Mouse (Mus musculus) CH12.LX (cell line): ENCODE data around the gene Spag7. TPM values are rescaled to one million over a fixed set of nuclear protein-coding genes. Genes with fewer than 3 reads are reported as not detected.

Source experiments
- DNase-seq: peaks from one replicate; pipeline ENCODE4 v3.0.0-alpha.2; 2013; ENCODE audit errors: extremely low read depth
- H3K27ac ChIP-seq: 2 replicates; pipeline ENCODE4 v1.5.1; 2012; ENCODE audit warnings: low read depth, mild to moderate bottlenecking, control low read depth, moderate library complexity; ENCODE audit not compliant: insufficient read depth
- H3K27me3 ChIP-seq: replicated peaks from 2 replicates; pipeline ENCODE3; 2012; ENCODE audit warnings: inconsistent platforms
- H3K36me3 ChIP-seq, 2 experiments: replicated peaks in 1 of 2; 2 replicates each; pipeline versions ENCODE3 to v1.6.1; 2012; ENCODE audit warnings: inconsistent platforms in 1 of 2, low read length in 1 of 2, mild to moderate bottlenecking in 1 of 2, mixed read lengths in 1 of 2, moderate library complexity in 1 of 2; ENCODE audit not compliant: control insufficient read depth in 1 of 2, insufficient read depth in 1 of 2
- H3K4me1 ChIP-seq, 2 experiments: 2 replicates each; pipeline ENCODE4 v1.6.1; 2012; ENCODE audit warnings: inconsistent platforms in 1 of 2, moderate library complexity in 1 of 2; ENCODE audit not compliant: insufficient read depth in 2 of 2, control insufficient read depth in 1 of 2
- H3K4me2 ChIP-seq: 2 replicates; pipeline ENCODE4 v1.6.1; 2012; ENCODE audit warnings: low read depth, mild to moderate bottlenecking, control low read depth; ENCODE audit not compliant: poor library complexity, insufficient read depth, severe bottlenecking
- H3K4me3 ChIP-seq, 3 experiments: fragments of 150-350 bp in 1 of 3; sonication (generic) in 1 of 3; replicated peaks in 1 of 3; 2 replicates each; pipeline versions ENCODE3 to v1.5.1; 2011 to 2012; ENCODE audit warnings: low read depth in 2 of 3, low read length in 2 of 3, mild to moderate bottlenecking in 2 of 3, moderate library complexity in 2 of 3, control low read depth in 1 of 3, improper control_type of control experiment in 1 of 3, inconsistent platforms in 1 of 3, mixed read lengths in 1 of 3; ENCODE audit not compliant: poor library complexity in 1 of 3
- H3K79me2 ChIP-seq: replicated peaks from 2 replicates; pipeline ENCODE4 v1.6.1; 2012; ENCODE audit warnings: mild to moderate bottlenecking, moderate library complexity; ENCODE audit not compliant: control insufficient read depth, poor library complexity, insufficient read depth, severe bottlenecking; ENCODE audit errors: extremely low read depth
- H3K9ac ChIP-seq: 2 replicates; pipeline ENCODE4 v1.6.1; 2012; ENCODE audit warnings: low read depth, mild to moderate bottlenecking, control low read depth, moderate library complexity; ENCODE audit not compliant: insufficient read depth
- H3K9me3 ChIP-seq: replicated peaks from 2 replicates; pipeline ENCODE3; 2012; ENCODE audit warnings: low read length, inconsistent platforms, mixed read lengths
- CHD1 ChIP-seq: IDR thresholded peaks from 2 replicates; pipeline ENCODE4 v1.6.1; 2012; ENCODE audit warnings: low read depth, low read length, improper control_type of control experiment, inconsistent platforms
- CHD2 ChIP-seq: IDR thresholded peaks from 2 replicates; pipeline ENCODE4 v1.6.1; 2011; ENCODE audit warnings: low read length, improper control_type of control experiment
- CTCF ChIP-seq, 2 experiments: IDR thresholded peaks in 1 of 2; conservative IDR thresholded peaks in 1 of 2; 2 replicates each; pipeline ENCODE4 v1.5.1; 2011 to 2012; ENCODE audit warnings: low read depth in 2 of 2, low read length in 2 of 2, improper control_type of control experiment in 1 of 2, inconsistent platforms in 1 of 2, mild to moderate bottlenecking in 1 of 2, moderate library complexity in 1 of 2
- ELF1 ChIP-seq: IDR thresholded peaks from 2 replicates; pipeline ENCODE4 v1.6.1; 2014; ENCODE audit warnings: low read depth, mild to moderate bottlenecking, inconsistent platforms, low read length, improper control_type of control experiment
- ETS1 ChIP-seq: conservative IDR thresholded peaks from 2 replicates; pipeline ENCODE4 v1.6.1; 2012; ENCODE audit warnings: low read depth, mild to moderate bottlenecking, inconsistent platforms, low read length, improper control_type of control experiment, moderate library complexity
- IRF4 ChIP-seq: IDR thresholded peaks from 2 replicates; pipeline ENCODE4 v1.6.1; 2014; ENCODE audit warnings: low read depth, mild to moderate bottlenecking, inconsistent platforms, low read length, improper control_type of control experiment
- JUN ChIP-seq: IDR thresholded peaks from 2 replicates; pipeline ENCODE4 v1.6.1; 2011; ENCODE audit warnings: low read depth, mild to moderate bottlenecking, low read length, improper control_type of control experiment, moderate library complexity; ENCODE audit not compliant: insufficient read depth
- JUND ChIP-seq: conservative IDR thresholded peaks from 2 replicates; pipeline ENCODE4 v1.6.1; 2011; ENCODE audit warnings: low read depth, low read length, improper control_type of control experiment
- MAFK ChIP-seq: IDR thresholded peaks from 2 replicates; pipeline ENCODE4 v1.6.1; 2011; ENCODE audit warnings: low read length, improper control_type of control experiment; ENCODE audit not compliant: insufficient replicate concordance
- MEF2A ChIP-seq: IDR thresholded peaks from 2 replicates; pipeline ENCODE4 v1.6.1; 2014; ENCODE audit warnings: low read depth, mild to moderate bottlenecking, inconsistent platforms, low read length, improper control_type of control experiment, borderline replicate concordance
- MXI1 ChIP-seq: IDR thresholded peaks from 2 replicates; pipeline ENCODE4 v1.6.1; 2011; ENCODE audit warnings: mild to moderate bottlenecking, low read depth, low read length, improper control_type of control experiment
- RAD21 ChIP-seq: IDR thresholded peaks from 2 replicates; pipeline ENCODE4 v1.6.1; 2011; ENCODE audit warnings: low read depth, mild to moderate bottlenecking, low read length, improper control_type of control experiment, moderate library complexity
- TBP ChIP-seq: conservative IDR thresholded peaks from 2 replicates; pipeline ENCODE4 v1.6.1; 2011; ENCODE audit warnings: low read depth, low read length, improper control_type of control experiment
- TCF12 ChIP-seq: IDR thresholded peaks from 2 replicates; pipeline ENCODE4 v1.6.1; 2014; ENCODE audit warnings: low read depth, mild to moderate bottlenecking, inconsistent platforms, low read length, improper control_type of control experiment
- ZMIZ1 ChIP-seq: IDR thresholded peaks from 2 replicates; pipeline ENCODE4 v1.6.1; 2012; ENCODE audit warnings: low read depth, mild to moderate bottlenecking, inconsistent platforms, low read length, improper control_type of control experiment
- ZNF384 ChIP-seq: IDR thresholded peaks from 2 replicates; pipeline ENCODE4 v1.6.1; 2012; ENCODE audit warnings: low read depth, low read length, improper control_type of control experiment, inconsistent platforms
- dilution Hi-C: fragments of 300-500 bp; cut with MboI; formaldehyde crosslinking; loops from 2 replicates; pipeline ENCODE4 v1.14.3; 2020; ENCODE audit warnings: low sequenced_read_pairs; ENCODE audit not compliant: extremely low pct_unique_long_range_greater_than_20kb, extremely low pct_ligation_motif_present
- in situ Hi-C: fragments of 300-500 bp; cut with MboI; formaldehyde crosslinking; loops from 3 replicates; pipeline ENCODE4 v1.14.3; 2019; ENCODE audit warnings: low sequenced_read_pairs, low pct_ligation_motif_present, low pct_unique_long_range_greater_than_20kb, mixed read lengths
- polyA plus RNA-seq: library from polyadenylated mRNA; unstranded; fragments of >175 nt; gene quantifications from 2 replicates; pipeline ENCODE4 v1.2.1, GENCODE M21; 2012; ENCODE audit warnings: low read depth; ENCODE audit not compliant: insufficient read length
- total RNA-seq, 2 experiments: library from RNA; depleted of rRNA; stranded (reverse); fragments of 300-350 nt in 1 of 2; fragments of >200 nt in 1 of 2; gene quantifications; 2 replicates each; pipeline ENCODE4 v1.2.3; 2012 to 2014

Spag7 gene
- total and polyA plus RNA-seq, 3 experiments = 93.5 to 120 (median 105) TPM

GRCm38 (mm10) chr11:70667271-70668150, 1.7 kb downstream of the Spag7 start:
- no peak overlapping the region for H3K27ac ChIP-seq
- no peak for DNase-seq
- in situ Hi-C loops (no loop called here), dilution Hi-C loops (no loop called here)
- no peaks in the 10 kb centered on the region for H3K9me3 ChIP-seq
- peaks cover 49 to 72% of the 10 kb centered on the region in 2 experiments for H3K36me3 ChIP-seq
- H3K4me1 ChIP-seq = peaks cover 10 to 37% of the 10 kb centered on the region in 2 experiments
- TF ChIP-seq MXI1 (no peak), IRF4 (no peak), ETS1 (no peak), ZMIZ1 (0 out of 2 replicates have a peak, but pooled peaks have one; percentile 31), CHD2 (no peak), JUND (no peak)
- H3K4me3 ChIP-seq = peak overlapping the region in 2 of 3 experiments; percentile 69 to 92
- H3K9ac ChIP-seq = peak overlapping the region; percentile 87; the same call in 1 of the 2 replicates
- no peaks in the 10 kb centered on the region for H3K27me3 ChIP-seq
- peaks cover 22% of the 10 kb centered on the region for H3K79me2 ChIP-seq
- peak overlapping the region; percentile 79 for H3K4me2 ChIP-seq

- no peak overlapping the region for H3K4me2 ChIP-seq
- in situ Hi-C loops (no loop called here), dilution Hi-C loops (no loop called here)
- peaks cover 10 to 36% of the 10 kb centered on the region in 2 experiments for H3K4me1 ChIP-seq
- no peaks in the 10 kb centered on the region for H3K9me3 ChIP-seq
- no peak overlapping the region for H3K27ac ChIP-seq
- no peak overlapping the region for H3K9ac ChIP-seq
- H3K27me3 ChIP-seq = no peaks in the 10 kb centered on the region
- H3K4me3 ChIP-seq = no peak overlapping the region
- no peak for DNase-seq
- TF ChIP-seq MAFK = no peak
- TF ChIP-seq MEF2A = no peak
- no peak for TF ChIP-seq ELF1
- TF ChIP-seq TBP = no peak
- TF ChIP-seq ZNF384 = no peak
- peaks cover 51 to 72% of the 10 kb centered on the region in 2 experiments for H3K36me3 ChIP-seq
- H3K79me2 ChIP-seq = peaks cover 22% of the 10 kb centered on the region
Observed at GRCm38 (mm10) chr11:70666687-70667086, 2.5 kb downstream of the Spag7 start.

- Histone ChIP-seq H3K79me2 (peaks cover 22% of the 10 kb centered on the region), H3K27me3 (no peaks in the 10 kb centered on the region), H3K9ac (no peak overlapping the region), H3K27ac (no peak overlapping the region), H3K4me2 (no peak overlapping the region), H3K4me3 (no peak overlapping the region), H3K36me3 (peaks cover 46 to 77% of the 10 kb centered on the region in 2 experiments), H3K9me3 (no peaks in the 10 kb centered on the region), H3K4me1 (peaks cover 10 to 19% of the 10 kb centered on the region in 2 experiments)
- no peak for TF ChIP-seq JUN
- TF ChIP-seq TCF12 = no peak
- TF ChIP-seq RAD21 = peak; percentile 34
- TF ChIP-seq CTCF (conservative IDR thresholded peaks at IDR 0.05 in 1 of 2, IDR thresholded peaks at IDR 0.05 in 1 of 2; ENCODE audit: low read depth in 2 of 2, low read length in 2 of 2) = peak in 1 of 2 experiments; percentile 51; a peak in 2 of 4 replicates
- no peak for TF ChIP-seq CHD1
- in situ Hi-C loops = no loop called here
- no peak for DNase-seq
- dilution Hi-C loops = no loop called here
Observed at GRCm38 (mm10) chr11:70664741-70665140, 4.5 kb downstream of the Spag7 start.
